Mouse (Mus musculus) urinary bladder, postnatal 25 days (tissue): ENCODE measurements around the gene Usf3.

Source experiments
- DNase-seq: peaks from one replicate; pipeline ENCODE4 v3.0.0; 2022; ENCODE audit warnings: low spot score

Gene Usf3

DNA sequence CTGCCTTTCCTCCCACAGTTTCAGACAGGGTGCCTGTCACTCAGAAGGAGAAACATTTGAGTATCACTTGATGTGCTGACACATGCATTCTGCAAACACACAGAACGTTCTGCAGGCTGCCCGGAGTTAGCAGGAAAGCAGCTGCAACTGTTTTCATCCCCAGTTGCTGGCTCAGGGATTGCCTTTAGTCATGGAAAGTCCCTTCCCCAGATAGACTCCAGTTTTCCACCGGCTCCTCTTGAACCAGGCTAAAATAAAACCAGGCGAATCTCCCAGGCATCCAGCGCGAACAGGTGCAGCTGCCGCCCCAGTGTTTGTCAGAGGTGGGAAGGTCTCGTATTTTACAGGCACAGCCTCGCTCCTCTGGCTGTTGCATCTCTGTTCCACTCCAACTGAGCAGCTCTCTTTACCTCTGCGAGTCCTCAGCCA, 65.8 kb downstream of the Usf3 start:
- DNase-seq: no peak

GRCm38 (mm10) chr16:44240406-44240805, 67.4 kb downstream of the Usf3 start:
- DNase-seq: no peak

- peak; percentile 60 for DNase-seq
These were observed 69.6 kb downstream of the Usf3 start for GRCm38 (mm10) chr16:44242633-44243032.

- DNase-seq: no peak
These were observed 70.3 kb downstream of the Usf3 start for GRCm38 (mm10) chr16:44243323-44243722.

DNA sequence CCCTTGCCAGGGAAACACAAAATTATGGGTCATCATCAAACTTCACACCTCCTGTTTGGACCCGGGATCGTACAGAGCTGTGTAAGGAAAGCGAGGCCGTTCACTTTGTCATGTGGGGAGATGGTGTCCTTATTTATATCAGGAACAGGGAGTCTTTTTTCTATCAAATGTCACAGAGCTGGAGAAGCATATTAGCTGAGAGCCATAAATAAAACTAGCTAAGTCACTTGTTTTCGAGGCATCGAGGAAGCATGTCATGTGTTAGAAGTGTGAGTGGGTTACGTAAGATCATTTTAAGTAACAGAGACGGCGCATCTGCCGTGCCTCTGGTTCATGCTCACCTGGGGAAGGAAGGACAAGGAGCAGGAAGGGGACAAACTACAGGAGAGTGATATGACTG, 76.9 kb downstream of the Usf3 start:
- no peak for DNase-seq

DNA sequence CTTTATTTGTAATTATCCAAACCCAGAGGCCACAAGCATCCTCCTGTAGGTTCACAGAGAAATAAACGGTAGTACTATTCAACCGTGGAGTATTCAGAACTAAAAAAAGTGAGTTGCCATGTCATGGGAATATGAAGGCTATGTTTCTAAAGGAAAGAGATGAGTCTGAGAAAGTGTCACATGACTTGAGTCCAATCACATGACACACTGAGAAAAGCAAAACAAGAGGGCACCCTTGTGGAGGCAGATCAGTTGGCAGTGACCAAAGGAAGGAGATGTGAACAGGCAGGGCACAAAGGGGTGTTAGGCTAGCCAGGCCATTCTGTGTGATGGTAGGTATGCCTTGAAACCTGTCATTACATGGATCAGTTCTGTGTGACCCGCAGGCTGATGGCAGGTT, 79.7 kb downstream of the Usf3 start:
- no peak for DNase-seq

- no peak for DNase-seq
These were observed 81.0 kb downstream of the Usf3 start for GRCm38 (mm10) chr16:44253797-44254634.

DNA sequence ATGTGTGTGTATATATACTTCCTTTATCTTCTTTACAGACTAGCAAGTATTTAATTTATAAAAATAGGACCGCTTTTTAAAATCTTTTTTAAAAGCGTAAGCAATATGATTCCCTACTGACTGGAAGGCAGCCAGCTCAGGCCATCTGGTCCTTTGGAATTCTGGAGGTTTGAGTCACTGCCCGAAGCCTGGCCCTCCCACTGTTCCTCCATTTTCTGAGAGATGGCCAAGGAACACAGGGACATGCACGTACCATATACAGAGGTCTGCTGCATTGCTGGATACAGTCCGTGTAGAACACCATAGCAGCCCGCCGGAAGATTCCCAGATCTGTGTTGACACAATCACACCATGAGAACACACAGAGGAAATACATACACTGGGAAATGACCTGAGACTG, 81.7 kb downstream of the Usf3 start:
- no peak for DNase-seq

DNA sequence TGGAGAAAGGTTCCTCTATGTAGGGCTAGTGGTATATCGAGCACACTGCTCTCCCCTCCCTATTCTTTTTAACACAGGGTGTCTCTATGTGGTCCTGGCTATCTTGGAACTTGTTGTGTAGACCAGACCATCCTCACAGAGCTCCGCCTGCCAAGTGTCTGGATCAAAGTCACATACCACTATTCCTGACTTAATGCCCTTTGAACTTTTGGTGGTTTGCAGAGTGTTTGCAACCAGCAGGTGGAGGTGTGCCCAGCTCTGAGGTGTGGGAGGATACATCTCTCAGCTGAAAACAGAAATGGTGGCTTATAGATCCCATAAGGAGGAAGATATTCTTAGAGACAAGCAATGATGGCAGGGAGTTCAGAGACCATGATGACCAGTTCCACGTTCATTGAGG, 84.4 kb downstream of the Usf3 start:
- no peak for DNase-seq

DNA sequence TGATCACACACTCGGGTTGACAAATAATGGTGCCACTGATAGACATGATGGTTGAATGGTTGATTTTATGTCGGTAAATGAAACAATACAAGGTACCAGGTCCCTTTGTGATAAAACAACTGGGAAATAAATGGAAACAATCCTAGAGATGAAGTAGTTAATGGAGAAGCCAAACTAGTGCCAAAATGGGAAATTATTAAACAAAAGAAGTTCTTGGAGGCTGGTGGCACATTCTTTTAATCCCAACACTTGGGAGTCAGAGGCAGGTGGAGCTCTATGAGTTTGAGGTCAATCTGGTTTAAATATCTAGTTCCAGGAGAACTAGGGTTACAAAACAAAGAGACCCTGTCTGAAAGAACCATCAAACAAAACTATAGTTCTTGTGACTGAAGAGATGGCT, 91.9 kb downstream of the Usf3 start:
- no peak for DNase-seq

GRCm38 (mm10) chr16:44265562-44265961, 92.5 kb downstream of the Usf3 start:
- DNase-seq: no peak

GRCm38 (mm10) chr16:44268541-44269215, 95.6 kb downstream of the Usf3 start:
- DNase-seq: no peak

GRCm38 (mm10) chr16:44269578-44269977, 96.5 kb downstream of the Usf3 start:
- DNase-seq: no peak

- no peak for DNase-seq
These were observed 97.6 kb downstream of the Usf3 start for GRCm38 (mm10) chr16:44270606-44271005.

DNA sequence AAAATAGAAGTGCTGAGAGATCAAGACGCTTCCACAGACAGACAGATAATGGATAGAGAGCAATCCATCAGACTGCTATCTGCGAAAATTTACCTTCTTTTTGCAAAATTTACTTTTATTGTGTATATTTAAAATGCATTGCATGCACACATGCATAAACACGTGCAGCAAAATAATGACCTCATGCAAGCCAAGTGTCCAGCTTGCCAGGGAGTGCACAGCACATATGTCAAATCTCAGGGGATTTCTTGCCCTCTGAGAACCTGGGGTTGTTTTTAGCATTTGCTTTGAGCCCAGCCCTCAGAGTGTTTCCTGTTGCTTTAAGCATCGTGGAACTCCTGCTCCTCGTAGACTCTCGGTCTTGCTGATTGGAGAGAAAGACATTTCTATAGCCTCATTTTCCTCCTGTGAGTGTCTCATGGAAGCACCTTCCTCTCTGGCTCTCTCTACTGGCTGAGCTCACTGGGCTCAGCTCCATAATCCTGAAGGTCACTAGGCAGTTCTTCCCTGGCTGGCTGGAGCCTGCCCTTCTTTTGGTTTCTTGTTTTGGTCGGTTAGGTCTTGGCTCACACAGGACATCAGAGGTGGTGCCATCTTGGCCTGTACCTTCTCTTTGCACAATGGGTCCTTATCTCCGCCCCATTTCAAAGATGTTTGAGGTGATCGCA, 98.5 kb downstream of the Usf3 start:
- no peak for DNase-seq
